Comparison of ENCODE assay signal across 22 mouse cellular contexts in the genomic region with DNA sequence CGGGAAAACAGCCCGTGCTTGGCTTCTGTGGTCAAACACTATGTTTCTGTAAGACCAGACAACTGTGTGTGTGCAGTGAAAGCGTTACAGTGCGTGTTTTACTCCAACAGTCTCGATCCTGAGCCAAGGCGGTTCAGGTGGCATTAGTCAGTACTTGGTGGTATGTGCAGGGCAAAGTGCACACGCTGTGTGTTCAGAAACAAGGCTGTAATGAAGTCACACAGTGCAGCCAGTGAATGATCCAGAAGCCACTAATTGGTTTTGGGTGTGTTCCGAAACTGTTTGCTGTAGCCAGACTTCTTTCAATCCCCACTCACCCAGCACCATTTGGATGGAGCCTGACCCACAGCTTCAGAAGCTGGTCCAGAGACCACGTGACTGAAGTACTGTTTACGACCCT. TPM values are rescaled to one million over a fixed set of nuclear protein-coding genes. Genes with fewer than 3 reads are reported as not detected.
A peak's percentile ranks its signal among the peaks of the same experiment; 100 is the strongest.
DNase-seq lines count a peak whose midpoint lies in the region; ATAC-seq lines count a peak whose summit lies in the region.
"Had no signal": no experiment of that assay in that cellular context is flagged by ENCODE, and none has a peak within 500 bp of the region (broad histone marks: within the 10 kb centered on the region; RNA-seq: fewer than 3 reads in every experiment).

No protein-coding gene starts in this region.

- no peaks in the 10 kb centered on the region for H3K9me3 ChIP-seq in forebrain, embryonic 16.5 days (ENCODE audit: control insufficient read depth, low read length)
- H3K9me3 ChIP-seq in forebrain, embryonic 11.5 days (ENCODE audit: control insufficient read depth, low read length) = no peaks in the 10 kb centered on the region
- H3K9me3 ChIP-seq in hindbrain, embryonic 16.5 days (ENCODE audit: control insufficient read depth, low read length) = no peaks in the 10 kb centered on the region
- H3K9me3 ChIP-seq in hindbrain, embryonic 12.5 days (replicated peaks) = no peaks in the 10 kb centered on the region
- H3K9me3 ChIP-seq in intestine, embryonic 16.5 days (ENCODE audit: control insufficient read depth, low read length) = no peaks in the 10 kb centered on the region
- H3K9me3 ChIP-seq: embryonic facial prominence, embryonic 12.5 days; hindbrain, embryonic 13.5 days had no signal

- no peak overlapping the region for H3K4me2 ChIP-seq in forebrain, embryonic 16.5 days (ENCODE audit: low read length)
- no peak overlapping the region for H3K4me2 ChIP-seq in forebrain, embryonic 11.5 days (ENCODE audit: low read depth, low read length, severe bottlenecking)
- H3K4me2 ChIP-seq in hindbrain, embryonic 16.5 days (ENCODE audit: low read length) = no peak overlapping the region
- H3K4me2 ChIP-seq in hindbrain, embryonic 12.5 days (replicated peaks) = no peak overlapping the region
- H3K4me2 ChIP-seq in intestine, embryonic 16.5 days (ENCODE audit: low read depth, low read length) = no peak overlapping the region
- H3K4me2 ChIP-seq: embryonic facial prominence, embryonic 12.5 days; heart, embryonic 11.5 days; hindbrain, embryonic 13.5 days; midbrain, embryonic 11.5 days had no signal

- no peak overlapping the region for H3K4me3 ChIP-seq in forebrain, embryonic 16.5 days (replicated peaks; ENCODE audit: low read length)
- H3K4me3 ChIP-seq in forebrain, embryonic 11.5 days (ENCODE audit: low read depth, low read length) = no peak overlapping the region
- no peak overlapping the region for H3K4me3 ChIP-seq in hindbrain, embryonic 16.5 days (ENCODE audit: low read length)
- H3K4me3 ChIP-seq in hindbrain, embryonic 12.5 days = no peak overlapping the region
- no peak overlapping the region for H3K4me3 ChIP-seq in intestine, embryonic 16.5 days (ENCODE audit: low read length)
- H3K4me3 ChIP-seq: embryonic facial prominence, embryonic 12.5 days; hindbrain, embryonic 13.5 days had no signal

- H3K9ac ChIP-seq in forebrain, embryonic 16.5 days (replicated peaks; ENCODE audit: low read depth, low read length) = no peak overlapping the region
- H3K9ac ChIP-seq in forebrain, embryonic 11.5 days (ENCODE audit: low read length) = no peak overlapping the region
- H3K9ac ChIP-seq in hindbrain, embryonic 16.5 days (ENCODE audit: low read depth, low read length) = no peak overlapping the region
- H3K9ac ChIP-seq in hindbrain, embryonic 12.5 days = no peak overlapping the region
- H3K9ac ChIP-seq in intestine, embryonic 16.5 days (ENCODE audit: low read depth, low read length) = no peak overlapping the region
- H3K9ac ChIP-seq: embryonic facial prominence, embryonic 12.5 days; hindbrain, embryonic 13.5 days had no signal

- no peak for DNase-seq in forebrain, embryonic 11.5 days (ENCODE audit: low spot score)
- peak; percentile 45 for DNase-seq in NIH3T3 (ENCODE audit: low read depth)
- no peak for DNase-seq in right cerebral cortex, postnatal 25 days
- DNase-seq: adrenal gland, postnatal 25 days; cerebellum, adult 11 months; gastrocnemius, postnatal 10 days; heart, postnatal 10 days; layer of hippocampus, adult 9-11 months; liver; lung, adult 2 months; lung, postnatal 14 days; right cerebral cortex, adult 18-20 months; thymus, postnatal 25 days had no signal

- H3K27me3 ChIP-seq in forebrain, embryonic 16.5 days (replicated peaks; ENCODE audit: control insufficient read depth, insufficient read depth, low read length) = no peaks in the 10 kb centered on the region
- H3K27me3 ChIP-seq in forebrain, embryonic 11.5 days (ENCODE audit: control insufficient read depth, insufficient read depth, low read length) = no peaks in the 10 kb centered on the region
- H3K27me3 ChIP-seq in hindbrain, embryonic 16.5 days (replicated peaks; ENCODE audit: control insufficient read depth, insufficient read depth, low read length) = no peaks in the 10 kb centered on the region
- H3K27me3 ChIP-seq in hindbrain, embryonic 12.5 days = no peaks in the 10 kb centered on the region
- no peaks in the 10 kb centered on the region for H3K27me3 ChIP-seq in intestine, embryonic 16.5 days (replicated peaks; ENCODE audit: control insufficient read depth, insufficient read depth, low read length)
- H3K27me3 ChIP-seq: embryonic facial prominence, embryonic 12.5 days; hindbrain, embryonic 13.5 days had no signal

- ATAC-seq in forebrain, embryonic 16.5 days = peak; percentile 24; the same call in 1 of the 2 replicates
- no peak for ATAC-seq in forebrain, embryonic 11.5 days (replicated peaks; ENCODE audit: low FRiP score)
- peak; percentile 35; the same call in 1 of the 2 replicates for ATAC-seq in hindbrain, embryonic 16.5 days
- no peak for ATAC-seq in hindbrain, embryonic 12.5 days (ENCODE audit: low FRiP score)
- peak; percentile 59; the same call in 1 of the 2 replicates for ATAC-seq in intestine, embryonic 16.5 days
- no peak for ATAC-seq in inflammation-experienced regulatory T-cells, adult 6 months

- 68% methylated on average over 10 of the region's 10 CpGs for WGBS in forebrain, embryonic 16.5 days
- WGBS in forebrain, embryonic 11.5 days = 92% methylated on average over 10 of the region's 10 CpGs
- 82% methylated on average over 10 of the region's 10 CpGs for WGBS in hindbrain, embryonic 16.5 days
- 83% methylated on average over 10 of the region's 10 CpGs for WGBS in hindbrain, embryonic 12.5 days
- 78% methylated on average over 10 of the region's 10 CpGs for WGBS in intestine, embryonic 16.5 days

- H3K27ac ChIP-seq in forebrain, embryonic 16.5 days (ENCODE audit: low read length) = no peak overlapping the region
- H3K27ac ChIP-seq in forebrain, embryonic 11.5 days (ENCODE audit: low read depth, low read length) = no peak overlapping the region
- no peak overlapping the region for H3K27ac ChIP-seq in hindbrain, embryonic 16.5 days (ENCODE audit: low read depth, low read length)
- no peak overlapping the region for H3K27ac ChIP-seq in hindbrain, embryonic 12.5 days
- no peak overlapping the region for H3K27ac ChIP-seq in intestine, embryonic 16.5 days (ENCODE audit: low read length)
- H3K27ac ChIP-seq: embryonic facial prominence, embryonic 12.5 days; hindbrain, embryonic 13.5 days had no signal

- peaks cover 4% of the 10 kb centered on the region; the same call in 1 of the 2 replicates for H3K4me1 ChIP-seq in forebrain, embryonic 16.5 days (replicated peaks; ENCODE audit: control insufficient read depth, insufficient read depth, low read length)
- no peaks in the 10 kb centered on the region for H3K4me1 ChIP-seq in forebrain, embryonic 11.5 days (replicated peaks; ENCODE audit: control insufficient read depth, insufficient read depth, low read length)
- no peaks in the 10 kb centered on the region for H3K4me1 ChIP-seq in hindbrain, embryonic 16.5 days (ENCODE audit: control insufficient read depth, insufficient read depth, low read depth, low read length)
- peaks cover 6% of the 10 kb centered on the region; the same call in 1 of the 2 replicates for H3K4me1 ChIP-seq in hindbrain, embryonic 12.5 days
- peaks cover 10% of the 10 kb centered on the region for H3K4me1 ChIP-seq in intestine, embryonic 16.5 days (ENCODE audit: control insufficient read depth, insufficient read depth, low read length)
- H3K4me1 ChIP-seq: embryonic facial prominence, embryonic 12.5 days had no signal

- H3K36me3 ChIP-seq in forebrain, embryonic 16.5 days (ENCODE audit: control insufficient read depth, insufficient read depth) = 0 out of 2 replicates have a peak, but pooled peaks cover 3% of the 10 kb centered on the region
- H3K36me3 ChIP-seq in forebrain, embryonic 11.5 days (ENCODE audit: control insufficient read depth, insufficient read depth, low read length) = no peaks in the 10 kb centered on the region; the same call in 1 of the 2 replicates
- no peaks in the 10 kb centered on the region for H3K36me3 ChIP-seq in hindbrain, embryonic 16.5 days (ENCODE audit: control insufficient read depth, insufficient read depth, low read length)
- peaks cover 14% of the 10 kb centered on the region; the same call in 1 of the 2 replicates for H3K36me3 ChIP-seq in hindbrain, embryonic 12.5 days
- peaks cover 5% of the 10 kb centered on the region; the same call in 1 of the 2 replicates for H3K36me3 ChIP-seq in intestine, embryonic 16.5 days (ENCODE audit: control insufficient read depth, insufficient read depth, low read length)

RNA-seq across cellular contexts. Expression of a gene that starts 9.6 kb away (rescaled TPM):
- 40.2 and 46.7 TPM in 2 replicates for polyA plus RNA-seq in forebrain, embryonic 16.5 days (2015; fragmentation: Nextera tagmentation; extraction: Ambion mirVana)
- 35.7 and 39.4 TPM in 2 replicates for polyA plus RNA-seq in forebrain, embryonic 11.5 days (2014; fragmentation: Nextera tagmentation; extraction: Ambion mirVana)
- 63.4 and 64.9 TPM in 2 replicates for polyA plus RNA-seq in hindbrain, embryonic 16.5 days (2015; fragmentation: Nextera tagmentation; extraction: Ambion mirVana)
- 44.8 and 48.9 TPM in 2 replicates for polyA plus RNA-seq in hindbrain, embryonic 12.5 days (2016; fragmentation: Nextera tagmentation; extraction: Ambion mirVana)
- polyA plus RNA-seq in intestine, embryonic 16.5 days (2015; fragmentation: Nextera tagmentation; extraction: Ambion mirVana) = 38.5 and 41.2 TPM in 2 replicates
- polyA plus RNA-seq in inflammation-experienced regulatory T-cells, adult 6 months (2017; shearing (Covaris generic)) = 10 to 100 TPM in 2 of 3 experiments, 1 to 10 TPM in 1; 8.6 to 11.1 (median 10.4) TPM

Comparison
In these comparisons a context has a peak if more than half of its experiments do, and no peak if none do; other contexts are left out.
1. ATAC-seq: peak in forebrain, embryonic 16.5 days (single experiment), hindbrain, embryonic 16.5 days (single experiment) and intestine, embryonic 16.5 days (single experiment); none in forebrain, embryonic 11.5 days (single experiment), hindbrain, embryonic 12.5 days (single experiment) and inflammation-experienced regulatory T-cells, adult 6 months (single experiment).